Mouse (Mus musculus): ENCODE results near the gene Gm10300.

Gene Gm10300

GRCm38 (mm10) chr4:132074077-132074932 is at the start of gene Gm10300:
Gene Gm10300, plus strand, starts transcription at chr4:132074697.
- peak; percentile 72 for DNase-seq

GRCm38 (mm10) chr4:132025264-132025663 is 49.2 kb upstream of the Gm10300 start:
- DNase-seq: no peak

DNA sequence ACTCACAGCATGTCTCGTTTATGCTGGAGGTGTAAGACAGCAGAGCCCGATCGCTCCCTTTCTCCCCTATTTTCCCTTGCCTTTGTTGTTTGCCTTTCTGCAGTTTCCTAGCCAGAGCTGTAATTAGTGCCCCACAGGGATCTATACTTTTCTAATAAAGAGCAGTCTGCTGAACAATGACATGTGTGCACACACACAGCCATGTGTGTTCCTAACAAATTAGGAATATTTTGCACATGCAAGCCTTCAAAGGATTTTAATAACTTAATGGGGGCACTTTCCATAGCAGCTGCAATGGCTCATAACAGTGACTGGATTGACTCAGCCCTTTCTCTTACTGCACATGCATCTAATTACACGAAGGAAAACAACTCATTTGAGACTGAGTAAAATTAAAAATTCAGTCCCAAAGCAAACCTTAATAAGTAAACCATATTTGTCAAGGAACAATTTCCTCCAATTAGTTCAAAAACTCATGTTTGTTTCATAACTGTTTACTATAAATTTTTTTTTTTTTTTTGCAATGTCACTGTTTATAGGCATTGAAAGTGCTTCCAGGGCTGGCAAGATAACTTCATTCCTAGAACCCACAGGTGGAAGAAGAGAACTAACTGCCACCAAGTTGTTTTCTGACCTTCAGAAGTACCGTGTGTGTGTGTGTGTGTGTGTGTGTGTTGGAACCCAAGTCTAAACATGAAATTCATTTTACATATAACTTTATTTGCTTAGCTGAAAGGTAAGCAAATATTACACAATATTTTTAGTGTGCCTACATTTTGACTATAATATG is 48.6 kb upstream of the Gm10300 start:
- no peak for DNase-seq

DNA sequence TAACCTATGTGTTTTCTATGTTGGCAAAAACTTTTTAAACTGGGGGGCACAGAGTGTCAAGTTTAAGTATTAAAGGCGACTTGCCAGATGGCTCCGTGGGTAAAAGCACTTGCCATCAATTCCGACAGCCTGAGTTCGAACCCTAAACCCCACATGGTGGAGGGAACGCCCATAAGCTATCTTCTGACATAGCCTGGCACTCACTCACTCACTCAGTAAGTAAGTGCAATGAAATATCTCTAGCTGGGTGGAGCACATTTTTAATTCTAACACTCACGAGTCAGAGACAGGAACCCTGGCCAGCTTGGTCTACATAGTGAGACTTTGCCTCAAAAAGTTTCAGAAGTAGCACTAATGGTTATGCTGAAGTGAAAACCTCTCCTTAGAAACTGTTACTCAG is 47.3 kb upstream of the Gm10300 start:
- DNase-seq: no peak

- DNase-seq: no peak
These were observed 46.7 kb upstream of the Gm10300 start for GRCm38 (mm10) chr4:132027806-132028205.

DNA sequence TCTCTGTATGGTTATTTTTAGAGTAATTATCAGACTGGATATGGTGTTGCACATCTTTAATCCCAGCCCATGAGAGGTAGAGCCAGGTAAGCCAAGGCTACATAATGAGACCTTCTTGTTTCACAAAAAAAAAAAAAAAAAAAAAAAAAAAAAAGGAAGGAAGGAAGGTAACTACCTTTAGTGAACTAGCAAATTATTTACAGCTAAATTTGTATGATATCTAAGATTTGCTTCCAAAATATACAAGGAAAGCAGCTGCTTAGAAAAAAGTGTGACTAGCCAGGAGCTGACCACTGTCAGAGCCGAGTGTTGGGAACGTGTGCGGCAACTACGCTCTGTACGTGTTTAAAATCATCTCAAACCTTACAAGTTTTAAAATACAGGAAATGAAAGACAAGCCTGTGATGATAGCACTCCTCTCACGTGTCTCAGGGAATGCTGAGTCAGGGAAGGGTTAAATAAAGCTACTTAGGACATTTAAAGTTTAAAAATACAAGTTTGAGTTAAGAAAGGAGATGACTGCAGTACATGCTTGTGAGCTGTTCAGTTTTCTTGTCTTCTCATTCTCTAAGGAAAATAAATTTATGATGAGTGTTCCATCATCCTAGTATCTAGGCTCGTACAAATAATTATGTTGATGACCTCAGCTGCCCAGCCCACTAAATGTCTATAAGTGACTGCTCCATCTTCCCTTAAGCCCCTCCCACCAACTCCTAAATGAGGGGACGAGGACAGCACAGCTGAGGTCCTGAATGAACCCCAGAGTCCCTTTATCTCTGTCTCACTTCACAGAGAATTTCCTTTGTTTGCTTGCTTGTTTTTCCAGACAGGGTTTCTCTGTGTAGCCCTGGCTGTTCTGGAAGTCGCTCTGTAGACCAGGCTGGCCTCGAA is 44.4 kb upstream of the Gm10300 start:
- no peak for DNase-seq

DNA sequence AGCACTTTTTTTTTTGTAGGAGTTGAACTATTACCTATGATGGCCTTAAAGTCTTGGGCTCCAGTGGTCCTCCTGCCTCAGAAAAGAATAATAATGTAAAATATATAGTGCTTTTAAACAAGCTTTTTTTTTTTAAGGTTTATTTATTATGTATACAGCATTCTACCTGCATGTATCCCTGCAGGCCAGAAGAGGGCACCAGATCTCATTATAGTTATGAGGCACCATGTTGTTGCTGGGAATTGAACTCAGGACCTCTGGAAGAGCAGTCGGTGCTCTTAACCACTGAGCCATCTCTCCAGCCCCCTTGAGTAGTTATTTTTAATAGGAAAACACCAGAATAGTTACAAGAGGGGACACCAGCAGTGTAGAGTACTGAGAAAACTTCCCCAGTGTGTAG is 41.3 kb upstream of the Gm10300 start:
- DNase-seq: peak; percentile 46

DNA sequence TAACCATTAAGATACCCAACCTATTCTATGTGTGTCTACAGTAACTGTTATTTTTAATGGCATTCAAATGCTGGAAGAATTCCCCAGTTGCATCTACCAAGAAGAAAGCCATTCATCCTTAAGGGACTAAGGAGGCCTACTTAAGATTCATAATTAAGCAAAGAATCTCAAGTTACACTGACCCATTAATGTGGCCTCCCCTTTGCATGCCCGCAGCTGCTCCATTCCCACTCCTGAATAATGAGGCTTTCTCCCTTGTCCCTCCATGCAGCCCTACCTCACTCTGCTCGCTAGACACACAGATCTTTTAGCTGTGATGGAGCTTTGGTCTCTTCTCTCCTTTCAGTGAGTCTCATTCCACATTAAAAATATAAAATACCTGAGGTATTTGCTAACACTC is 40.3 kb upstream of the Gm10300 start:
- no peak for DNase-seq

- no peak for DNase-seq
These were observed 37.4 kb upstream of the Gm10300 start for GRCm38 (mm10) chr4:132037137-132037536.

GRCm38 (mm10) chr4:132037991-132038390 is 36.5 kb upstream of the Gm10300 start:
- DNase-seq: no peak

DNA sequence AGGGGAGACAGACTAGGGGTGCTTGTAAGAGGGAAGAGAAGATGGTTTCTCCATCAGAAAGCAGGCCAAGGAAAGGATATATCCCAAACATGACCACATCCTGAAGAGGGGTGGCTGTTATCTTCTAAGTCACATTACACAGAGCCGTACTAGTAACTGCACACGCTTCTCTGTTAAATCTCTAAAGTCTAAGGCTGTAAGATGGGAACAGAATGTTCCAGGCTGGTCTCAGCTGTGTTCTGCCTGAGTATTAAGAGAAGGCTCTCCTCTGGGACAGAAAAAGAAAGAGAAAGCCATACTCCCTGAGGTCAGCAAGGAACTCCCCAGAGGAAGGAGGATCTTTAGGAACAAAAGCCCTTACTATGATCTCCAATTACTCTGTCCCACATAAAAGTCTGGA is 35.7 kb upstream of the Gm10300 start:
- DNase-seq: no peak

- DNase-seq: peak; percentile 38
These were observed 35.0 kb upstream of the Gm10300 start for GRCm38 (mm10) chr4:132039521-132039920.

GRCm38 (mm10) chr4:132039975-132040645 is 34.4 kb upstream of the Gm10300 start:
- DNase-seq: peak; percentile 25

GRCm38 (mm10) chr4:132041471-132042332 is 32.8 kb upstream of the Gm10300 start:
- no peak for DNase-seq

DNA sequence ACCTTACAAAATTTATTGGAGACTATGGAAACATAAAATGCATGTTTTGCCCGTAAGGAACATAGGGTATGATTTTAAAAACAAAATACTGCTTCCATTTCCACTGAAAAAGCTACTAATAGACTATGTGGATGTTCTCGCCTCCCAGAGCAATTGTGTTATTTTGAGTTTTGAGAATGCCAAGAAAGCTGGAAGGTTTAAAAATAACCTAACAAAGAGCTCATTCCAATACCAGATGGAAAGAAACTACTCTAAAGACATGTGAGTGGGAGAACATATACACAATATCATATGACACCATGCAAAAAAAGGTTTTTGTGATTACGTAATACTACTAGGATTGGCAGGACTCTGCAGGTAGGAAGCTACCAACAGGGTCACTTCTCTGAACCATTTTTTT is 30.8 kb upstream of the Gm10300 start:
- no peak for DNase-seq

DNA sequence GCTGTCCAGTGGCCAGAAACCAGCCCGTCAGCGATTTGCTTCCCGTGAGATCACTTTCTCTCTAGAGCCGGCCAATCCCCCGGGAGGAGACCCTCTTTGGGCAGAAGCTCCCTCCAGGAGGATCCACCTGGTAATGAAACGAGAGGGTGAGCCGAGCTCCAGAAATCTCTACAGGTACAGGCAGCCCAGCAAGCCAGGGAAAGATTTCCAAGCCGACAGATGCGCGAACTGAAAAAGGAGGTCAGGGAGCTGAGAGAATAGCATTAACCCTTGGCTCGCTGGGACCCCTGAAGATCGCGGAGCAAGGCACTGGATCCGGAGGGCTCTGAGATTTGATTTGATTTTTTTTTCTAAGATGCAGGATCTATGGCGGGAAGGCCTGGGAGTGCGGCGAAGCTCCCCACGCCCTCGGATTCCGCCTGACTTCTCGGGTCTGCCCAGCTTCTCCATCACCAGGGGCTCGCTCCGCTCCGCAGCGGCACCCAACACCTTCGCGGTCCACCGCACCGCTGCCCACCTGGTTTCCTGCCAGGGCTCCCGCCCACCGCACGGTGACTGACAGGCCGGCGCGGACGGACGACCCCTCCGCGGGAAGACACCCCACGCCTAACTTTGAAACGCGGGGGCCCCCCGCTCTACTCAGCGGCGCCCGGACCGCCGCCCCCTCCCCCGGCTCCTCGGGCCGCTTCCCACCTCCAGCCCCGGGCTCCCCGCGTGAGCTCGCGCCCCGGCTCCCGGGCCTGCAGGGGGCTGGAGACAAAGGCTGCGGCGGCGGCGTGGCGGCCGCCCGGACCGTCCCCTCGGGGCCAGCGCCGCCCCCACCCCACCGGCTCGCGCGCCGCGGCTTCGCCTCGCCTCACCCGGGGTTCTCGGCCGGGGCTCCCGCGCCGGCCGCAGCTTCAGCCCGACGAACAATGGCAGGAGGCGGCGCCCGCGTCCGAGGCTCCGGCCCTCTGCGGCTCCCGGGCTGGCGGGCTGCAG is 26.2 kb upstream of the Gm10300 start:
- peak; percentile 66 for DNase-seq

- DNase-seq: peak; percentile 91
These were observed 25.5 kb upstream of the Gm10300 start for GRCm38 (mm10) chr4:132048995-132049404.

DNA sequence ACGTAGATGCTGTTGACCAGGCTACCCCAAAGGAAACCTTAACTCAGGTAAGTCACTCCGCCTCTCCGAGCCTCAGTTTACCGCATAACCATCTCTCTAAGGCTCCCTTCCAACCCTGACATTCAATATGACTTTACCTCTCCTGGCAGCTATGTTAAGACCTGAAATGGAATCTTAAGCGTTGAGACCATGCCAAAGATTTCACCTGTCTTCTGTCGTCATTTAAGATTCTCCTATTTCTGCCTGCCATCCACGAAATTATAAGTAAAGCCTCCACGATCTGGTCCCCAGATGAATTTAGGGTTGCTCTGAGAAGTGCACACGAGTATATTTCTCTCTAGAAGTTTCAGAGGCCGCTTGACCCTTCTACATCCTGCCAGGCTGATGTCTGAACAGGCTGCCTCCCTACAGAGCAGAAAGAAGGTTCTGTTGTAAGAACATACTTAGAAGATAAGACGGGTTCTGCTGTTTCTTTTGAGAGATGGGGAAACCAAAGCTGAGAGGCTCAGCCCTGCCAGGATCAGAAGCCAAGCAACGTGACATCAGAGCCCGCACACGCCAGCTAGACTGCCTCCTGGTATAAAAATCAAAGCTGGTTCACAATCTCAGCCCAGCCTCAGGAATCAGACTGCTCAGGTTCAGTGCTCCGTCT is 24.8 kb upstream of the Gm10300 start:
- no peak for DNase-seq
